Mouse (Mus musculus): ENCODE results near the gene Scimp. TPM values are rescaled to one million over a fixed set of nuclear protein-coding genes. Genes with fewer than 3 reads are reported as not detected.
"Not testable (repeated sequence)": the region's sequence is repeated elsewhere in the genome, so short reads cannot be mapped to it uniquely, and the experiment has no call there.

The Scimp gene
- total RNA-seq, 1 experiment from 2014 or later = 0.79 TPM

DNA sequence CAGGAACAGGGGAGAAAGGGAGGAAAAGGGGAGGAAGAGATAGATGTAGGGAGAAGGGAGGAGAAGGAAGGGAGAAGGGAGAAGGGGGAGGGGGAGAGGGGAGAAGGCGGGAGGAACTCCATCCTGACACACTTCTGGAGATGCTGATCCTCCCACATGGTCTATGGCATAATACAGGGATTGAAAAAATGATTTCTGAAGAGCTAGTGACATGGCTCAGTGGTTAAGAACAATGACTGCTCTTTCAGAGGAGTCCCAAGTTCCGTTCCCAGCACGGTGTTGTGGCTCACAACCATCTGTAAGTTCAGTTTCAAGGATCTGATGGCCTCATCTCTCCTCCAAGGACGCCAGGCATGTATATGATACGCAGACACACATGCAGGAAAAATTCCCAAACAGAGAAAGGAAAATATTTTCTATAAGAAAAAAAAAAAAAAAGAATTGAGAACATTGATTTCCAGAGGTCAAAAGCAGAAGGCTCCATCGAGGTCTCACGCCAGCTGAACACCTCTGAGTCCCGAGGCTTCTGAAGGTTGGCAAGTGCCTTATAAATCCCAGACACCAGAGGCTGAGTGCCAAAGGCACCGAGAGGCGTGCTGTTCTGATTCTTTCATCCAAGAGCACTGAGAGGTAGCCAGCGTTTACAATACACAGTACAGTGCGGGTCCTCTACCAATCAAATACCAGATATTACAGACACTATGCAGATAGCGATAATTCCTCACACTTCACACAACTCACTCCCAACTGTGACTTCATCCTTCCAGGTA, 730 bp downstream of the Scimp start:
- no peak for DNase-seq

DNA sequence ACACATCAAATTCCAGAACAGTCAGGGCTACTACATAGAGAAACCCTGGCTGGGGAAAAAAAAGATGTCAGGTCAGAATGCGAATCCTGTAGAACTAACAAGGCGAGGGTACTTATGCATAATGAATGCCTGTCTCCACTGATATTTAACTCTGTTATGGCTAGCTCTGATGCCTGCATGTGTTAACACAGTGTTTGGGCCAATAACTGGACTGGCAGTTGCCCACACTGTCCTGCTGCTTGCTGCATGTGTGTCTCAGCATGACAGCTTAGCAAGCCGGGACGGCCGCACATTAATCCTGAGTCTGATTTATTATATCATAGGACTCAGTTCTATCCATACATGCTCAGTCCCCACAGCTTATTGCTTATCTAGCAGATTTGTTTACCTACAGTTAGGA, 1.3 kb downstream of the Scimp start:
- DNase-seq = no peak

DNA sequence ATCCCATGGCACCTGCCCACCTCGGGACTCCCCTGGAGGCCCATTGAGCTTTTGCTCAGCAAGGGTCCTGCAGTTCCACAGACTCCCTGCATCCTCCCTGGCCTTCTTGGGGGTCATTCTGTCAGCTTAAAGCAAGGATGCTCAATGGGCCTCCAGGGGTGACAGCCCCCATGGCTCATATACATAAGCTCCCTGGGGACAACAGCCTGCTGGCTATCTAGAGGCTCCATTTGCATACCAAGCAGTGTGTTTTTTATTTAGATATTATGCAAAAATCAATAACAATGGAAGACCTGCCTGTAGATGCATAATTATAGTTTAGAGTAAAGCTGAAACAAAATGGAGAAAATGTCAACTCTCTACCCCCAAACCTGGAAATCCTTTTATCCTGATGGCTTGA, 3.4 kb downstream of the Scimp start:
- no peak for DNase-seq

DNA sequence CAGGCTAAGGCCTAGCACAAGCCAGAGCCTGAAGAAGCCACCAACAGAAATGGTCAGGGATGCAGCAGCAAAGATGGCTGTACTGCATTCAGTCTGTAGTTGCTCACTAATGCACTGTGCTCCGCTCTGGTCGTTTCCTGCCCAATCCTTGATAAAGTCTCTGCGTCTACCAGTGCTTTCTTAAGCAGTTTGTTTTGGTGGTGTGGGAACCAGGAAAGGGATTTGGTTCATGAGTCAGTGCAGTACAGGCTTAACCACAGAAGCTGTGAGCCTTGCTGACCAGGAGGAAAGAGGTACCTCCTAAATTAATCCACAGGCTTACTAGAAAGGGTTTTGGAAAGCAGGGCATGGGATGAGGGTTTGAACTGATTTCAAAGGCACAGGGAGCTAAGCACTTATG, 4.3 kb downstream of the Scimp start:
- no peak for DNase-seq

DNA sequence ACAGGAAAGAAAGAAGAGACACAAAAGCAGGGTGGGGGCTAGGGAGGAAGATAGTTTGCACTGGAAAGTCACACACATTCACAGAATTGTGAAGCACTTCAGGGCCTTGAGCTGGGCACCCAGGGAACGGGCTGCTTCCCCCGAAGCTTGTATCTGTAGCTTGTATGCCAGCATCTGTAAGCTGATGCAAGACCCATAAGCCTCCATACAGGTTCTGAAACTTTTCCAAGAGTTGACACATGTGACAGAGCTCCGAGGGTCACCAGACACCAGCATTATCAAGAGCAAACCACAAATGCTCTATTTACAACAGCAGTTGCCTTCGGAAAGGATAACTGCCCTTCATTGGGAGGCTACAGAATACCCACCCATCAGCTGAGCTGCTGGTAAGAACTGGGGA, 4.8 kb downstream of the Scimp start:
- no peak for DNase-seq

DNA sequence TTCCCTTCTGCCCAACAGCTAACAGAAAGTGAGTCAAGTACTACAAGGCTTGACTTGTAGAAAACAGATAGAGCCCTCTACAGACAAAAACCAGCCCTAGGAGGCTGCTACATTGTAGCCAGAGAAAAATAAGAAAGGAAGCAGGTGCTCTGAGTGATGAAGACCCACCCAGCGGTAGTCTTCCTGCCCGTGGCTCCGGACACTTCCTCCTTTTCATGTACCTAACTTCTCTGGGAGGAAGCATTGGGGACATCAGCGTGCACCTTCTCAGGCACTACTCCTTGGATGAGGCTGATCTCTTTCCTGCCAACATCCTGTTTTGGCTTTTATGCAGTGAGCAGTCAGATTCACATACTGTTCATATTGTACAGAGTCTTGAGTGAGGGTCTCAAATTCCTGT, 5.7 kb downstream of the Scimp start:
- DNase-seq = no peak

DNA sequence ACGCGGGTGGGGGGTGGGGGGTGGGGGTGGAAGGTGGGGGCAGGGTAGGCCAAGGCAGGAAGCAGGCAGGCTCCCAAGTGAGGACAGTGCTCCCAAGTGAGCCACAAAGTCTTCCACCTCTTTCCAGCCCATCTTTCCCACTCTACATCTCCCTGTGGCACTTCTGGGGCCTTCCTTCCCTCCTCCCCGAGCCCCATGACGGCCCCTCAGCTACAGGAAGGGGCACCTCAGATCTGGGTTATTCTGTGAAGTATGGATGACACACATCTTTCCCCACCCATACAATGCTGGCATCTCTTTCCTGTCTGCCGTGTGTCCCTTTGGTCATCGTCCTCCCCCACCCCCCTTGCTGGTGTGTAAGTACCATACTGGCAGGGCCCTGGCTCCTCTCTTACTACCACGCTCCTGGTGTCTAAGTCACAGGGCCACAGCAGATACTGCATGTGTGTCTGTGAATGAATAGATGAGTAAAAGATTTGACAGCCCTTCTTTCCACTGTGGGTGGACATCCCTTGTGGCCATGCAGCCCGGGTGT, 6.7 kb downstream of the Scimp start:
- DNase-seq = no peak

DNA sequence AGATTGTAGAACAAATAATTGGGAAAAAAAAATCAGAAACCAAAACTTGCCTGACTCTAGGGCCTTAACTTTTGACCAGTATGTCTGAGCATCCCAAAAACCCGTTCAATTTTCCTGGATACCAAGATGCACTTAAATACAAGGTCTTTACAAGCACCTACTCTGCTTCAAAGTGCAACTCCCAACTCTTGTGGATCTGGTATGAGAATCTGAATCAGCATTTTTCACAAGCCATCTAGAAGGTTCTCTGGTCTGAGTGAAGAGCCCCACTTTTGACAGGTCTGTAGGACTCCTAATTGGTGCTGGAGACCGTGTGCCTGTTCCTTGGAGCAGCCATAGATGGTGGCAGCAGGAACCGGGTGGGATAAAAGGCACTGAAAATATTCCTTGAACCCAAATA, 8.0 kb downstream of the Scimp start:
- DNase-seq = no peak

DNA sequence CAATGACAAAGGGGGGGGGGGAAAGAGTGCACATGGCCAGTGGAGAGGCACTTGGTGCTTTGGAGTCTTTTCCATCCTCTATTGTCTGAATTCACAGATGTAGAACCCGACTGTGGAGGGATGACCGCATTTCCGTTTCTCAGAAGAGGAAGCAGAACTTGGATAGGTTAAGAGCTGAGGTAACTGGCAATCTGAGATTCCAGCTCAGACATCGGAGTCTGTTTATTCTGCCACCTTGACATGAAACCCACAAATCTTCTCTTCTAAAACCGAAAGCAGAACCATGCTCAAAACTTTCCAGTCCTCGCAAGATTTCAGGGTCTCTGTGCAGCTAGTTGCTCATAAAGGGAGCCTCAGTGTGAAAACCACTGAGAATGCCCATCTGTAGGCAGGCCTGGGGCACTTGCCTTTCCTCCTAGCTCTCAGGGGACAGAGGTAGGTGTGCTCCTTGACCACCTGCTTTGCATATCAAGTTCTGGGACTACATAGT, 8.6 kb downstream of the Scimp start:
- no peak for DNase-seq

DNA sequence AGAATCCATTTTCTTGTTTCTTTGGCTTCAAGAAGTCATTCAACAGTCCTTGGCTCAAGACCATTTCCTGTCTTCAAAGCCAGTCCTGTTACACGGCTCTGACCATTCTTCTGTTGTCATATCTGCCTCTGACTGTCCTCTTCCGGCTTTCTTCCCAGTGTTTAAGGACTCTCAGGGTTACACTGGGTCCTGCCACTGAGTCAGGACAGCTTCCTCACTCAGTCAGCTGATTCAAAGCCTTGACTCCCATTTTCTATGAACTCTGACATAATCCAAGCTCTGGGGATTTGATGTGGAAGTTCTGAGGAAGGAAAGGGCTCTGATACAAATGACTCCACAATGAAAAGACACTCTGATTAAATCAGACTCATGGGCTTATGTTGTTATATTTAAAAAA, 9.5 kb downstream of the Scimp start:
- no peak for DNase-seq

DNA sequence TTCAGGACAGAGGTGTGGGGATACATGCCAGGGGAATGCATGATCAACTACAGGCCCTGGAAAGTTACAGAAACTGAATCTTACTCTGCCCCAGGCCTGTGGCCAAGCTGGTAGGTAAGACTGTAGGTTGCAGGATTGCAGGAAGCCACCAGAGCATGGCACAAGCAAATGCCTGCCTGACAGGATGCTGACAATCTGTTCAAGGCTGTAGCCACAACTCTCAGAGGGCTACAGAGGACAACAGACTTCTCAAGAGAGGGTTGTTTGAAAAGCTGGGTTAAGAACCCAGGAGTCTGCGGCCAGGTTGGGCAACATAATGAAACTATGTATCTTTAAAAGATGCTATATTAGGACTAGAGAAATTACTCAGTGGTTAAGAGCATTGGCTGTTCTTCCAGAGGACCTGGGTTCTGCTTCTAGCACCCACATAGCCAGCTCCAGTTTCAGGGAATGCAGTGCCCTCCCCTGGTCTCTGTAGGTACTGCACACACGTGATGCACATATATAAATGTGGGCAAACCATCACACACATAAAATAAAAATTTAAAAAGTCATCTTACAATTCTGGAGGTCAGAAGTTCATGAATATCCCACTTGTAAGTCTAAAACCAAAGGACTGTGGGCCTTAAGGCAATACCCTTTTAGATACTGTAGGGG, 10.1 kb downstream of the Scimp start:
- no peak for DNase-seq

DNA sequence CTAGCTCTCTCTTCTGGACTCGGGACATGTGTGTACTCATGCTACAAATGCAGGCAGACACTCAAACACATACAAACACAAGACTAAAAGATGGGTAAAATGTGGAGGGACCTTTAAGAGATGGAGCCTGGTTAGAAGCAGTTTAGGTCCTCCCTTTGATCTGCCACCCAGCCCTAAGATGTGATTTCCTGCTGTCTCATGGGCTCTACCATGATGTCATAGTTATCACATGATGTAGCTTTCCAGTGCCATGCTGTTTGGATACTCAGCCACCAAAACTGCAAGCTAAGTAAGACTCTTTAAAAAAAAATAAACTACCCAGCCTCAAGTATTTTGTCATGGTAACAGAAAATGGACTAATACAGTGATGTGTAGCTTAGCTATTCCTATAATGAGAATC, 20.0 kb downstream of the Scimp start:
- DNase-seq = no peak

DNA sequence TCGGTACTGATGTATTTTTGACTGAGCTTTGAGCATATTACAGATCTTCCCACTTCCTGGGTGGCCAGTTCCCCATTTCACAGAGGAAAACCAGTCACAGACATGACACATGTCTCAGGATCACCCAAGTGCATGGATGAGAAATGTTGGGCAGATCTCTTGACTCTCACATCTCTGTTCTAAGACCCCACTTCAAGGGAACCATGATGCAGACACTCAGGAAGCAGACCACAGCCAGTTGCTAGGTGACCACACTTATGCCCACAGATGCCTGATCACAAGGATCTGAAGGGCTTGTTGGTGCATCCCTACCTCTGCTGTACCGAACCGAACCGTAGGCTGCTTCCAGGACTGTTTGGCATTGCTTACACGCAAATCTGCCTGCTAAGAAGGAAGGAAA, 20.7 kb downstream of the Scimp start:
- DNase-seq = no peak

DNA sequence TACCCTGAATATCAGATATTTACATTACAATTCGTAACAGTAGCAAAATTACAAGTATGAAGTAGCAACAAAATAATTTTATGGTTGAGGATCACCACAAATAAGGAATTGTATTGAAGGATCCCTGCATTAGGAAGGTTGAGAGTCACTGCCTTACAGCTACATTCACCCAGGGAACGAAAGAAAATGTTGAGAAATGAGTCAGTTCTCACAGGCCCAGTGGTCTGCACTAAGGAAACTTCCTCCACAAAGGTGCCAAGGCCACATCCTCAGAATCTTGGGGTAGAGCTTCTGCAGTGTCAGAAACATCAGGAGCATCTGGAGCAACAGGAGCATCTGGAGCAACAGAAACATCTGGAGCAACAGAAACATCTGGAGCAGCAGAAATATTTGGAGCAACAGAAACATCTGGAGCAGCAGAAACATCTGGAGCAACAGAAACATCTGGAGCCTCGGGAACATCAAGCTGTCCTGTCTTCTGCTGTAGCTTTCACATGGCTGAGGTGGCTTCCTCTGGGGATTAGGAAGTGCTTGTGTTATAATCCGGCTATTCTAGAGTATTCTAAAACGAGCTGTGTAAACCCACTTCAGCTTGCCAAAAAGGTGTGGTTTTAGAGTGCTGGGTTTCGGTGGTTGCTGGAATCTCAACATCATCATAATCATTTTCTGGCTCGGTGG, 21.4 kb downstream of the Scimp start:
- DNase-seq = no peak

DNA sequence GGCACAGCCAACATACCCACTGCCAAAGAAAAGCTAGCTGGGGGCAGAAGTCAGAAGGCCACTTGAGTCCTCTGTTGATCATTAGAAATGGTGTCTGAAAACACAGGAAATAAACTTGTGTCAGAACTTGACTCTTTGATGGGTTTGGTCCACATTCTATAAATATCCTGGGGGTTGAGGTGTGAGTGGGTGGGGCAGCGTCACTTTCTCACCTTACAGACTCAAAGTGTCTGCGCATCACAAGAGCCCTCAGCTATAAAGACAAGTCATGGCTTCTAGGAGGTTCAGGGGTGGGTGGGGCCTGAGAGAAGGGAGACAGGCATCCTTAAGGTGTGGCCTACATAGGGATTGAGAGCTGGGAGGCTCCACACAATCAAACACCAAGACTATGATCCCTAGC, 22.0 kb downstream of the Scimp start:
- DNase-seq = no peak

DNA sequence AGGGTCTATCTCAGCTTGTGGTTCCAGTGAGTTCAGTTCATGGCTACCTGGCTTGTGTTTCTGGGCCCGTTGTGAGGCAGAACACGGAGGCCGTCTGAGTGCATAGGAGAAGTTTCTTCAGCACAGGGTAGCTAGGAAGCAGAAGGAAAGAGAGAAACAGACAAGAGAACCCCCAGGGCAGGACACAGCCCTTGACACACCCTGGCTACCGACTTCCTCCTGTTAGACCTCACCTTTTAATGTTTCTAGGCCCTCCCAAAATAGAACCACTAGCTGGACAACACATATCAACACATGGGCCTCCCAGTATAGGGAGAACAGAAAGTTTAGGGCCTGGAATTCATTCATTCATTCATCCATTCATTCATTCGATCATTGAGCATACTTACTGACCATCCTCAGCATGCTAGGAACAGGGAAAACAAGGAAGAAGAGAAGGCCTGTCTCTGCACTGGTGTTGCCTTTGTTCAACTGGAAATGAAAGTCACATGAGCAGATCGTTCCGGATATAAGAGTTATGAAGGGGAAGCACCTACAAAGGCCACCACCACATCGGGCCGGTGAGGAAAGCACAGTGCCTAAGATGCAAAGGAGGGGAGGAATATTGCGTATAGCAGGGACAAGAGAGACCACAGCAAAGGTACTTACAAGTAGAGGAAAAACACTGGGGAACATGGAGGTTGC, 23.3 kb downstream of the Scimp start:
- no peak for DNase-seq

DNA sequence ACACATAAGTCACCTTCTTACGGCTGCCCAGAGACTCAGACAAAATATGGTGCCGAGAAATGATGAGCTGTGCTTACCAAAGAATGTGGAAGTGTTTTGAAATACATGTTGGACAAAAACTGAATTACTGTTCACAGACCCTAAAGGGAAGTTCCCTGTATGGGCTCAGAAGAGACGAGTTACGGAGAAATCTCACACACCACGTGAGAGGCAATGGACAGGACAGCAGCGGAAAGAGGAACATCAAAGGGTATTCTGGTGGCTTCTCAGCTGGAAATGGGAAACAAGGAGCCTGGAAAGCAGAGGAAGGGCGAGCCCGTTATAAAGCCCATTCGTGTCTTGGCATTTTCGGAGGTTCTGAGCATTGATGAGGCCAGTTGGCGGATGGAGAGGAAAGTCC, 25.3 kb downstream of the Scimp start:
- no peak for DNase-seq

DNA sequence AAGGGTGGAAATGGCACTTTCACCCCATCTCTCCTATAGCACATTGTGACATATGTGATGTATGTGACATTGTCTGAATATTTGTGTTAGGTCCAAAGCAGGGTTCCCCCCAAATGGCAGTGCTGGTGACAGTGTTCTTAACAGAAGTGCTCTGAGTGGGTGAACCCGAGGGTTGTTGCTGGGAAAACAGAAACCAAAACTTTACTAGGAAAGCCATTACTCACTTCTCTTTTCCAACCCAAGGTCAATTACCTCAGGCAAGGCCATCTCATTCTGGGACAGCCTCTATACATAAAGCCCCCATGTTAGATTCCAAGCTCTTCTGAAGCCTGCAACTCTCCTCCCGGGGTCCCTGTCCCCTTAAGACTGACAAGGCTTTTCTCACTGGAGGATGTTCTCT, 26.5 kb downstream of the Scimp start:
- no peak for DNase-seq

DNA sequence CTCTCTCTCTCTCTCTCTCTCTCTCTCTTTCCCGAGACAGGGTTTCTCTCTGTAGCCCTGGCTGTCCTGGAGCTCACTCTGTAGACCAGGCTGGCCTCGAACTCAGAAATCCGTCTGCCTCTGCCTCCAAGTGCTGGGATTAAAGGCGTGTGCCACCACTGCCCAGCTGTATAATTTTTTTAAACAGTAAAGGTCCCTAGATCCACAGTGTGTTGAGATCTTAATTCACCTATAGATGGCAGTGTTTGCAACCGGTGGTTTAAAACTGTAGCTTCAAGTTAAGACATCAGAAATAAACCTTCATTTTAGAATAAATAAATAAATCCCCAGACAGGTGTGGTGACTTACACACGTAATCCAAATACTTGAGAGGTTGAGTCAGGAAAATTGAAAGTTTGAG, 34.3 kb downstream of the Scimp start:
- not testable (repeated sequence) for DNase-seq

DNA sequence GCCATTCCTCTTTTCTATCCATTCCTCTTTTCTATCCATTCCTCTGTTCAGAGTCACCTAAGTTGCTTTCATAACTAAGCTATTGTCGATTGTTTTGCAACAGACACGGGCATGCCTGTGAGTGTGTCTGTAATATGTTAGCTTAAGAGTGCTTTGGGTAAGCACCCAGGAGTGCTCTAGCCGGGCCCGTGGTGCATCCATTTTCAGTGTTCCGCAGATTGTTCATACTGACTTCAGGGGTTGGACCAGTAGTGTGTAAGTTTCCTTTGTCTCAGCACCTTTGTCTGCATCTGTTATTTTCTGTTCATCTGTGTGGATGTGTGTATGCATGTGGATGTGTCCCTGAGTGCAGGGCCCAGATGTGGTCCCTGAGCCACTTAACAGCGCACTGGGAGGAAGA, 34.8 kb downstream of the Scimp start:
- no peak for DNase-seq

DNA sequence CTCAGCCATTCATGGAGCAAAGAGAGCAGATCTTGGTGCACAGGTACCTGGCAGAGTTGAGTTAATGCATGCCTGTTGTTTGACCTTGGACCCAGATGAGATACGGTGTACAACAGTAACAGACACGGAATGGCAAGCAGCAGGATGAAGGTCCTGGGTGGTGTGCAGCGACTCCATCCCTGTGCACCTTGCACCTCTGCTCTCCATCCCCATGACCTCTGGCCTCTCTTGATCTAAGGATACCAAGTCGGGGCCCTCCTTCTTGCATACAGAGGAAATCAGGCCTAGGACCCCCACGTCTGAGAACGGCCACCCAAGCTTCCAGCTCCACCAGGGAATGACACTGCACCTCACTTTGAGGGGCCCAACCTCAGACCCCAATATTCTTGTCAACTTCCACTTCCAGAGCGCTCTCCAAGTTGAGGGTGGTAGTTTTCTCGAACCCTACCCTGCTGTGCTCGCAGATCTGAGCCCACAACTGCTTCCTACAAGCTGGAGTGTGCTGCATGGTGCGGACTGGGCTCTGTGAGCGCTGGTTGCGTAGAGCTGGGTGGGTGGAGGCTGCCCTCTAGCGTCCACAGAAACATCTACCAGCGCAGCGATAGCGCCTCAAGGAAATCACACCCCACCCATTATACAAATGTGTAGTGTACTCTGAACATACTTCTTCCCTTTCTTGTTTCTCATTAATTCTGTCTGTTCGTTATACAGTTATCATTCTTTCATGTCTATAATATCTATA, 35.4 kb downstream of the Scimp start:
- peak; percentile 70 for DNase-seq

DNA sequence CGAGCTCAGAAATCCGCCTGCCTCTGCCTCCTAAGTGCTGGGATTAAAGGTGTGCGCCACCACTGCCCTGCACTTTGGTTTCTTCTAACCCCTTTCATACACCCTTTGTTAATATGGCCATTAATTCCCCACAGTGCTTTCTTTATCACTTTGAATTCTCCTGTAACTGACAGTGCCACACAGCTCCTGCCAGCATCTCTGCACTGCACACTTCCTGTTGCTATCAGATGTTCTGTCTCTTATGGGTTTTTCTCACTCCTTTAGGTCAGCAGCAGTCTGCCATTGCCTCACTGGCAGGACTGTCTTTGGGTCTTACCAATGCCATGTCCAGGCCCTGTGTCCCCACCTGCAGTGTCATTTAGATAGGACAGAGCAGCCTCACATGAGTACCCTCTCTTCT, 41.6 kb downstream of the Scimp start:
- no peak for DNase-seq
